Mouse (Mus musculus) stomach, embryonic 14.5 days (tissue): ENCODE results near the gene Zzef1. TPM values are rescaled to one million over a fixed set of nuclear protein-coding genes. Genes with fewer than 3 reads are reported as not detected.
A peak's percentile ranks its signal among the peaks of the same experiment; 100 is the strongest.

Experiments used
- ATAC-seq: fragments of 200-750 bp; cut with Nextera tagmentation; 2 replicates; pipeline ENCODE4 v1.8.0; 2017; ENCODE audit warnings: low read depth, moderate TSS enrichment; ENCODE audit not compliant: insufficient number of reproducible peaks, insufficient read depth, low FRiP score
- H3K27ac ChIP-seq: fragments of 300-500 bp; sonication (generic); 2 replicates; pipeline ENCODE4 v1.5.1; 2014; ENCODE audit warnings: mild to moderate bottlenecking, low read length, moderate library complexity, mixed read lengths
- H3K27me3 ChIP-seq: fragments of 300-500 bp; sonication (generic); 2 replicates; pipeline ENCODE4 v1.6.1; 2014; ENCODE audit warnings: low read length, control low read depth, mixed read lengths; ENCODE audit not compliant: control insufficient read depth, insufficient read depth
- H3K36me3 ChIP-seq: fragments of 300-500 bp; sonication (generic); 2 replicates; pipeline ENCODE4 v1.6.1; 2014; ENCODE audit warnings: mild to moderate bottlenecking, control low read depth, low read length, moderate library complexity, mixed read lengths; ENCODE audit not compliant: control insufficient read depth, insufficient read depth
- H3K4me1 ChIP-seq: fragments of 300-500 bp; sonication (generic); 2 replicates; pipeline ENCODE4 v1.6.1; 2014; ENCODE audit warnings: low read length, control low read depth, mixed read lengths; ENCODE audit not compliant: control insufficient read depth, insufficient read depth
- H3K4me2 ChIP-seq: fragments of 300-500 bp; sonication (generic); replicated peaks from 2 replicates; pipeline ENCODE4 v1.6.1; 2014; ENCODE audit warnings: low read depth, low read length, control low read depth
- H3K4me3 ChIP-seq: fragments of 300-500 bp; sonication (generic); 2 replicates; pipeline ENCODE4 v1.5.1; 2014; ENCODE audit warnings: low read depth, low read length, control low read depth
- H3K9ac ChIP-seq: fragments of 300-500 bp; sonication (generic); replicated peaks from 2 replicates; pipeline ENCODE4 v1.6.1; 2014; ENCODE audit warnings: low read depth, mild to moderate bottlenecking, control low read depth, low read length, moderate library complexity, mixed read lengths
- H3K9me3 ChIP-seq: fragments of 300-500 bp; sonication (generic); 2 replicates; pipeline ENCODE4 v1.6.1; 2016; ENCODE audit warnings: low read depth, low read length, control low read depth; ENCODE audit not compliant: control insufficient read depth
- WGBS: fragments of 180-500 bp; shearing (Covaris S2); extraction: QIAGEN DNeasy Blood & Tissue Kit; methylation state at CpG from one replicate; pipeline ENCODE4 v1.1.7; 2014; 5-methylcytosine and 5-hydroxymethylcytosine counted together
- polyA plus RNA-seq: library from polyadenylated mRNA; unstranded; fragments of >200 nt; fragmentation: Nextera tagmentation; extraction: Ambion mirVana; gene quantifications from 2 replicates; pipeline ENCODE4 v1.2.1, GENCODE M21; 2014

The Zzef1 gene
- polyA plus RNA-seq, 1 experiment from 2014 or later, result 13.8 TPM

- Histone ChIP-seq H3K27ac (peak overlapping the region; percentile 10; the same call in 1 of the 2 replicates), H3K4me1 (peaks cover 25% of the 10 kb centered on the region), H3K4me2 (no peak overlapping the region), H3K9me3 (no peaks in the 10 kb centered on the region), H3K9ac (no peak overlapping the region), H3K27me3 (no peaks in the 10 kb centered on the region), H3K4me3 (no peak overlapping the region), H3K36me3 (peaks cover 19% of the 10 kb centered on the region; the same call in 1 of the 2 replicates)
- ATAC-seq, result no peak
- 56% methylated on average over 2 of the region's 2 CpGs for WGBS
Observed at GRCm38 (mm10) chr11:72925067-72925466, 129.0 kb downstream of the Zzef1 start.

- H3K4me2 ChIP-seq, result no peak overlapping the region
- peaks cover 25% of the 10 kb centered on the region for H3K4me1 ChIP-seq
- H3K9ac ChIP-seq, result no peak overlapping the region
- no peaks in the 10 kb centered on the region for H3K27me3 ChIP-seq
- peaks cover 13% of the 10 kb centered on the region; the same call in 1 of the 2 replicates for H3K36me3 ChIP-seq
- 49% methylated on average over 13 of the region's 13 CpGs for WGBS
- no peaks in the 10 kb centered on the region for H3K9me3 ChIP-seq
- no peak overlapping the region for H3K4me3 ChIP-seq
- no peak for ATAC-seq
- H3K27ac ChIP-seq, result no peak overlapping the region
Observed at GRCm38 (mm10) chr11:72926226-72926890, 130.3 kb downstream of the Zzef1 start.

GRCm38 (mm10) chr11:72928516-72928915 lies 132.5 kb downstream of the Zzef1 start:
- Histone ChIP-seq H3K9ac (no peak overlapping the region), H3K4me1 (peaks cover 18% of the 10 kb centered on the region), H3K36me3 (0 out of 2 replicates have a peak, but pooled peaks cover 3% of the 10 kb centered on the region), H3K27me3 (no peaks in the 10 kb centered on the region), H3K27ac (no peak overlapping the region), H3K9me3 (no peaks in the 10 kb centered on the region), H3K4me3 (no peak overlapping the region), H3K4me2 (no peak overlapping the region)
- ATAC-seq, result no peak
- 56% methylated on average over 2 of the region's 2 CpGs for WGBS

GRCm38 (mm10) chr11:72940208-72941143 lies 144.4 kb downstream of the Zzef1 start:
- Histone ChIP-seq H3K27ac (no peak overlapping the region; the same call in 1 of the 2 replicates), H3K36me3 (no peaks in the 10 kb centered on the region), H3K4me1 (peaks cover 14% of the 10 kb centered on the region), H3K9me3 (no peaks in the 10 kb centered on the region), H3K9ac (no peak overlapping the region), H3K4me3 (peak overlapping the region; percentile 18; the same call in 1 of the 2 replicates), H3K4me2 (peak overlapping the region; percentile 32), H3K27me3 (no peaks in the 10 kb centered on the region)
- peak; percentile 53; the same call in 1 of the 2 replicates for ATAC-seq
- WGBS, result 36% methylated on average over 20 of the region's 20 CpGs

GRCm38 (mm10) chr11:72944996-72945793 lies 149.2 kb downstream of the Zzef1 start:
- Histone ChIP-seq H3K36me3 (no peaks in the 10 kb centered on the region), H3K27ac (peak overlapping the region; percentile 71), H3K9me3 (no peaks in the 10 kb centered on the region), H3K9ac (no peak overlapping the region), H3K4me1 (peaks cover 27% of the 10 kb centered on the region), H3K4me3 (no peak overlapping the region), H3K4me2 (no peak overlapping the region), H3K27me3 (no peaks in the 10 kb centered on the region)
- ATAC-seq, result 0 out of 2 replicates have a peak, but pooled peaks have one; percentile 16
- WGBS, result 42% methylated on average over 7 of the region's 7 CpGs

- no peaks in the 10 kb centered on the region for H3K36me3 ChIP-seq
- no peak overlapping the region for H3K4me2 ChIP-seq
- peak overlapping the region; percentile 71; the same call in 1 of the 2 replicates for H3K27ac ChIP-seq
- no peaks in the 10 kb centered on the region for H3K27me3 ChIP-seq
- ATAC-seq, result no peak
- WGBS, result 28% methylated on average over 6 of the region's 6 CpGs
- H3K4me1 ChIP-seq, result peaks cover 23% of the 10 kb centered on the region
- no peak overlapping the region for H3K4me3 ChIP-seq
- H3K9me3 ChIP-seq, result no peaks in the 10 kb centered on the region
- H3K9ac ChIP-seq, result no peak overlapping the region
Observed at GRCm38 (mm10) chr11:72945875-72946559, 150.0 kb downstream of the Zzef1 start.

GRCm38 (mm10) chr11:72946560-72947119 lies 150.6 kb downstream of the Zzef1 start:
- WGBS, result 35% methylated on average over 6 of the region's 6 CpGs
- Histone ChIP-seq H3K4me1 (peaks cover 29% of the 10 kb centered on the region), H3K36me3 (no peaks in the 10 kb centered on the region), H3K4me2 (no peak overlapping the region), H3K4me3 (no peak overlapping the region), H3K27me3 (no peaks in the 10 kb centered on the region), H3K9ac (no peak overlapping the region), H3K27ac (peak overlapping the region; percentile 34; the same call in 1 of the 2 replicates), H3K9me3 (no peaks in the 10 kb centered on the region)
- no peak for ATAC-seq
